9 mouse cellular contexts compared by ENCODE assay signal in genomic region chr19:44363529-44363928, GRCm38 (mm10). TPM values are rescaled to one million over a fixed set of nuclear protein-coding genes. Genes with fewer than 3 reads are reported as not detected.
DNase-seq lines count a peak whose midpoint lies in the region; ATAC-seq and TF ChIP-seq lines count a peak whose summit lies in the region.
"Had no signal": no experiment of that assay in that cellular context is flagged by ENCODE, and none has a peak within 500 bp of the region (broad histone marks: within the 10 kb centered on the region; RNA-seq: fewer than 3 reads in every experiment).

No protein-coding gene starts in this region.

- no peak overlapping the region for H3K4me3 ChIP-seq in liver, postnatal 0 days (ENCODE audit: low read depth, low read length)
- H3K4me3 ChIP-seq: limb, embryonic 12.5 days had no signal

- WGBS in liver, postnatal 0 days (ENCODE audit: insufficient replicate concordance): 13% methylated on average over 13 of the region's 13 CpGs

- H3K27me3 ChIP-seq in liver, postnatal 0 days (ENCODE audit: insufficient read depth, low read length): no peaks in the 10 kb centered on the region
- H3K27me3 ChIP-seq: limb, embryonic 12.5 days had no signal

- H3K4me1 ChIP-seq in liver, postnatal 0 days (ENCODE audit: insufficient read depth): no peaks in the 10 kb centered on the region; the same call in 1 of the 2 replicates
- H3K4me1 ChIP-seq: limb, embryonic 12.5 days had no signal

- ATAC-seq in liver, postnatal 0 days: peak; percentile 85

- H3K9me3 ChIP-seq in liver, postnatal 0 days (ENCODE audit: low read length): no peaks in the 10 kb centered on the region
- H3K9me3 ChIP-seq: limb, embryonic 12.5 days had no signal

- no peak overlapping the region for H3K9ac ChIP-seq in liver, postnatal 0 days (replicated peaks)
- H3K9ac ChIP-seq: limb, embryonic 12.5 days had no signal

- H3K4me2 ChIP-seq in liver, postnatal 0 days (ENCODE audit: low read depth, low read length): peak overlapping the region; percentile 38; the same call in 1 of the 2 replicates
- H3K4me2 ChIP-seq: limb, embryonic 12.5 days had no signal

- TF ChIP-seq CTCF in liver, postnatal 0 days (IDR thresholded peaks at IDR 0.05; ENCODE audit: low read depth): peak; percentile 99

- H3K36me3 ChIP-seq in liver, postnatal 0 days (replicated peaks; ENCODE audit: insufficient read depth, low read length): no peaks in the 10 kb centered on the region
- H3K36me3 ChIP-seq: limb, embryonic 12.5 days had no signal

- H3K27ac ChIP-seq in liver, postnatal 0 days (ENCODE audit: low read depth): no peak overlapping the region
- H3K27ac ChIP-seq: limb, embryonic 12.5 days had no signal

- TF ChIP-seq EP300 in liver, postnatal 0 days (IDR thresholded peaks at IDR 0.05; ENCODE audit: low read depth): no peak

- peak; percentile 93 to 94 for DNase-seq in B cell, adult 2 months
- DNase-seq in R1 (ENCODE audit: low read depth, low spot score): peak; percentile 90
- DNase-seq in cerebellum, postnatal 4 days (ENCODE audit: low spot score in 2 of 2): peak; percentile 38 to 74
- DNase-seq in gastrocnemius, postnatal 4 days (ENCODE audit: low spot score in 2 of 2): peak; percentile 27 to 38
- peak; percentile 82 to 86 for DNase-seq in kidney, postnatal 4 days
- peak; percentile 89 for DNase-seq in liver, postnatal 0 days
- DNase-seq in retina, postnatal 1 day: peak; percentile 75
- peak; percentile 8 to 19 for DNase-seq in urinary bladder, adult 18-20 months (ENCODE audit: low spot score in 2 of 2)

RNA-seq across cellular contexts. Expression of gene Scd4, which starts 30.6 kb away (rescaled TPM):
- under 1 TPM; 0.62 to 0.71 TPM for total RNA-seq in gastrocnemius, postnatal 4 days (2021)
- polyA plus RNA-seq in liver, postnatal 0 days (2015; fragmentation: Nextera tagmentation; extraction: Ambion mirVana): not detected in 2 replicates

RNA-seq across cellular contexts. Expression of gene Scd1, which starts 44.1 kb away (rescaled TPM):
- 10 to 100 TPM; 26.1 to 33.2 TPM for total RNA-seq in gastrocnemius, postnatal 4 days (2021)
- polyA plus RNA-seq in liver, postnatal 0 days (2015; fragmentation: Nextera tagmentation; extraction: Ambion mirVana): 2.3 and 2.8 TPM in 2 replicates

Comparison
In these comparisons a context has a peak if more than half of its experiments do, and no peak if none do; other contexts are left out.
1. DNase-seq: peak in every context shown above with its lines; median percentile 94 in B cell, adult 2 months; 90 in R1; 89 in liver, postnatal 0 days; 84 in kidney, postnatal 4 days; 75 in retina, postnatal 1 day; 56 in cerebellum, postnatal 4 days; 32 in gastrocnemius, postnatal 4 days; 14 in urinary bladder, adult 18-20 months.